Mouse (Mus musculus) kidney, postnatal 4 days (tissue): ENCODE measurements around the gene Rftn2.
A peak's percentile ranks its signal among the peaks of the same experiment; 100 is the strongest.

ENCODE experiments used
- DNase-seq, 2 experiments: peaks; one replicate each; pipeline ENCODE4 v3.0.0; 2021; ENCODE audit warnings: mixed read lengths in 2 of 2

The Rftn2 gene

DNA sequence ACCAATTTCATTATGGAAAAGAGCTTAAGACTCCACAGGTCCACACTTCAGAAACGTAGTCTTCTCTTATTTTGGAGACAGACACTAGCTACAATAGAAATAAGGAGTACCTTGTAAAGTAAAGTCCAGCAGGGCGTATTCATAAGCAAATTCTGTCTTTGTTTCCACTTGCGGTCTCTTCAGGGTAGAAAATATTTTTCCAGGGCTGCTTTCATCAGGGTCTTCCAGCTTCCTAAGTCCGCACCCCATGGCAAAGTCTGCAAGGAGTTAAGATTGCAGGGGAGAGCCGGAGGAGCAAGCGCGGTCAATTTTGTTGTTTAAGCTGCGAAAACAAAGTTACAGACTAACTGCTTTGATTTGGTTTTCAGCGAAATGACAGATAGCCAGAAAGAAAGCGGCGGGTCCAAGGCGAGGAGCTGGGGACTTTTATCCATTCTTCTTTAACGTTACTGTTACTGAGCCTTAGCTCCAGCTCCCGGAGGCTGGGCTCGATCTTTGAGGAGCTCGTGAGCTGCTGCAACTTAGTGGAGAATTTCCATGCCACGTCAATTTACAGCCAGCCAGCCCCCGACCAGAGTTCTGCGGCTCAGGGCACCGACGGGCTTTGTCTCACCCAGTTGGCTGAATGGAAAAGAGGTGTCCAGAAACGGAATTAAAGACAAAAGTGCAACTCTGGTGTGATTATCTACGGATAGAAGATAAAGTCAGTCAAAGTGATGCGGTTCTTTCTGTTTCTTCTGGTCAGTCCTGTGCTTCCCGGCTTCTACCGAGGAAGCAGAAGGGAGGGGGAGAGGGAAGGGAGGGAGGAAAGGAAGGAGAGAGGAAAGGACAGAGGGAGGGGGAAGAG is at the start of gene Rftn2:
Gene Rftn2 (minus strand): TSS at position 772 of the 847 bp plus-strand sequence.
- DNase-seq, result peak; percentile 53 to 72

DNA sequence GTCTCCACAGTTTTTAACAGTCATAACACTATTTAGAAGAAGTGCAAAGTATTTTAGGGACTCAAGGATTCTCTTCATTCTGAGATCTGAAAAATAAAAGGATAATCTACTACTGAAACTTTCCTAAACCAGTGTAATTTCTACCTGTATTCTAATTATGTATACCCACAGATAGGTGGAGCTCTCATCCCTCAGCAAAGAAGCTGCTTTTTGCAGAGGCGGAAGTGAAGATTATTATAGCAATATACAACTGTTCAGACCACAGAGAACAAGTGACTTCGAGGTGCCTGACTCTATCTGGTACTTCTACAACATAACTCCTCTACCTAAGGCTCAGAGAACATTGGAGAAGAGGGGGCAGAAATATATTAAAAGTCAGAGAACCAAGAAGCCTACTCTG is 38.9 kb upstream of the Rftn2 start:
- no peak for DNase-seq

DNA sequence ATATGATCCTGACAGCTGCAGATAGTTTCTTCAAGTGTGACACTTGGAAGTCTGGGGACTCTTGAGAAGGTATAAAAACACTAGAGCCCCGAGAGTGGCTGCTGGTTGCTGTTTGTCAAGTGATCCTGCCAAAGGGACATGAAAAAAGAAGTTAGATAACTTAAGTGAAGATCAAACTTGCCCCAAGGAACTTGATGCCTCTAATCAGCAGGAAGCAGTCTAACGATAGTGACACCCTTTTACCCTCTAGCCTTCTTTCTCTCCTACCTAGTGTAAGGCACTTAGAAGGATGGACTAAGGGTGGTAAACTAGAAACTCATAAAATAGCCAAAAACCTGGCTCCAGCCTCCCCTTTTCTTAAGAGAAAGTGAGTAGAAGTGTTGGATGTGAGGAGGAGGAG is 37.8 kb upstream of the Rftn2 start:
- no peak for DNase-seq

DNA sequence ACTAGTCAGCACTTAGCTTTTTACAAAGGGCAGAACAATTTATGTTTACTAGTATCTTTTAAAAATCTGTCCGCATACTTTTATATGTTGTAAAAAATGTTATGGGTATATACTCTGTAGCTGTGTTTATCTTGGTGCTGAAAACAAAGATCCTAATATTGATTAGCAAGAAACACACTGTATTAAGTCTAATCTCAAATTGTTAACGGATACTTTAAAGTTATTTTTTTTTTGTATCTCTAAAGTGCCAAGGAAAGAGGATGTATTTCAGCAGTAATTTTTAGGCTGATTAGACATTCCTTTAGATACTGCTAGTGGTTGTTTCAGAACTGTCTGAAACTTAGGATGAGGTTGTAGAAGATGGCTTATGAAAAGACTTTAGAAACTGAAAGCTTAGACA is 19.8 kb upstream of the Rftn2 start:
- no peak for DNase-seq

DNA sequence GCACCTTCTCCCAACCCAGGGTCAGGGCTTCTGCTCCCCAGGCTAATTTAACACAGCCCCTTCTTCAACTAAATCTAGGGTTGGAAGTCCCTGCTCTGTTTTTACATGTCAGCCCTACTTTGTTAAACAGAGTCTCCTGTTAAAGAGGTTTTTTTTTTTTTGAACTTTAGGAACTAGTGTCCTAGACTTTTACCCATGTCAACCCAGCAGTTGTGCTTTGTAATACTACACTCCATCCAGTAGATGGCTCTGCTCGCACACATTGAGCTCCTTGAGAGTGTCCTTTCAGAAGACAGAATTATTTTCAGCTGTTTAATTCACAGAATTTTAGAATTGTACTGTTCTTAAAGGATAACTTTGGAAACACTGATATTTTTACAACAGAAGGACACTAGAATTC is 12.7 kb upstream of the Rftn2 start:
- peak; percentile 34 to 48 for DNase-seq

DNA sequence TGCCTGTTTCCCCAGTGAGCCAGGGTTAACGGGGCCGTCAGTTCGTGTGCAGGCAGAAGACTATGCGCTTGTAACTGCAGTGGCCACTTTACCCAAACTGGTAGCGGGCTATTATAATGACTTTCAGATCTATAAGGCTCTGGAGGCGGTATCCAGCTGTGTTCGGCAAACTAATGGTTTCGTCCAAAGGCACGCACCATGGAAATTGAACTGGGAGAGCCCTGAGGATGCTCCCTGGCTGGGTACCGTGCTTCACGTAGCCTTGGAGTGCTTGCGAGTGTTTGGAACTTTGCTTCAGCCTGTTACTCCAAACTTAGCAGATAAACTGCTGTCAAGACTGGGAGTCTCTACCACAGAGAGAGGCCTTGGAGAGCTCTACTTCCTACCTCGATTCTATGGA is 11.9 kb upstream of the Rftn2 start:
- no peak for DNase-seq

DNA sequence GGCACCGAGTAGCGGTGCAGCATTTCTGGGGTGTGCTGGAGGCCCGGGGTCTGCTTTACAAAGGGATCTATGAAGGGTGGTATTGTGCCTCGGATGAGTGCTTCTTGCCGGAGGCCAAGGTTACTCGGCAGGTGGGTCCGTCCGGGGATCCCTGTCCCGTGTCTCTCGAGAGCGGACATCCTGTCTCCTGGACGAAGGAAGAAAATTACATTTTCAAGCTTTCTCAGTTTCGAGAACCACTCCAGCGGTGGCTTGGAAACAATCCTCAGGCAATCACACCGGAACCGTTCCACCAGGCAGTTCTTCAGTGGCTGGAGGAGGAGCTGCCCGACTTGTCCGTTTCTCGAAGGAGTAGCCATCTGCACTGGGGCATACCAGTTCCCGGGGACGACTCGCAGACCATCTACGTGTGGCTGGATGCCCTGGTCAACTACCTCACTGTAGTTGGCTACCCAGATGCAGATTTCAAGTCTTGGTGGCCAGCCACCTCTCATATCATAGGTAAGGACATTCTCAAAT is 11.1 kb upstream of the Rftn2 start:
- DNase-seq, result peak; percentile 30 to 53

DNA sequence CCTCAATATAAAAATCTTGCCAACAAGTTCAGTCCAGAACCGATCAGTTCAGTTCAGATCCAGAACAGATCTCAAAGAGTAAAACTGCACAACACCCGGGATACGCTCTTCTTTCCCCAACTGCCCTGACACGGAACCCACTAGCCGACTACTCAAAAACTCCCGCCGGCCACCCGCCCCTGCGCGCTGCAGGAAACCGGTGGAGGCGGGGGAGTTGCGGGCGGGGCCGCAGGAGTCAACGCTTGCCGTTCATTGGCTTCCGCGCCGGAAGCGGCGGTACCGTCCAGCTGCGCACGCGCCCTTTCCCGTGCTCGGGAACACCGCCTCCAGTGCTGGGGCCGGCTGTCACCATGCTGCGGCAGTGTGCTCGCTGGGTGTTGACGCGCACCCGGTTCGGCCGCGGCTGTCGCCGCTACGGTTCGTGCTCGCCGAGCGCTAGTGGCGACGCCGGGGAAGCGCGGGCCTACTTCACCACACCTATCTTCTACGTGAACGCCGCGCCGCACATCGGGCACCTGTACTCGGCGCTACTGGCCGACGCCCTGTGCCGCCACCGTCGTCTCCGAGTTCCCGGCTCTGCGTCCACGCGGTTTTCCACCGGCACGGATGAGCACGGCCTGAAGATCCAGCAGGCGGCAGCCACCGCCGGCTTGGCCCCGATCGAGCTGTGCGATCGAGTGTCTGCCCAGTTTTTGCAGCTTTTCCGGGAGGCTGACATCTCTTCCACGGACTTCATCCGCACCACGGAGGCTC is 10.5 kb upstream of the Rftn2 start, which contains the start of gene Mars2:
Gene Mars2 (plus strand): TSS at position 288 of the 753 bp plus-strand sequence.
- DNase-seq, result peak; percentile 98 to 99

DNA sequence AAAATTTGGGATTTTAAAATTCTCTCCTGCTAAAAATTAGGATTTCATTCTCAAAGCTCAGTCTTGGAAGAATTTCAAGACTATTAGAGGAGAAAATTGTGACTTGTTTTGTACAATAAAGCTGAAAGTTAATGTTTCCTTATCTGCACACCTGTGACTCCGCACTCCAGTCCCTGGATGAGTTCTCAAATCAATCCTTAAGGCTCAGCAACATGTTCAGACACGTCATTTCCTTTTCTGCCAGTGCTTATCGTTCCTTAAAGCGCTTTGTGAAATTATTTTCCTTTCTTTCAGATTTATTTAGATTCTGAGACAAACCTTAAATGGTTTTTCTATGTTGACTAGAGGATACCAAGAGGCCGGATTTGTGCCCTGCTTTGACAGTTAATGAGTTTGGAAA is 9.9 kb upstream of the Rftn2 start:
- no peak for DNase-seq

DNA sequence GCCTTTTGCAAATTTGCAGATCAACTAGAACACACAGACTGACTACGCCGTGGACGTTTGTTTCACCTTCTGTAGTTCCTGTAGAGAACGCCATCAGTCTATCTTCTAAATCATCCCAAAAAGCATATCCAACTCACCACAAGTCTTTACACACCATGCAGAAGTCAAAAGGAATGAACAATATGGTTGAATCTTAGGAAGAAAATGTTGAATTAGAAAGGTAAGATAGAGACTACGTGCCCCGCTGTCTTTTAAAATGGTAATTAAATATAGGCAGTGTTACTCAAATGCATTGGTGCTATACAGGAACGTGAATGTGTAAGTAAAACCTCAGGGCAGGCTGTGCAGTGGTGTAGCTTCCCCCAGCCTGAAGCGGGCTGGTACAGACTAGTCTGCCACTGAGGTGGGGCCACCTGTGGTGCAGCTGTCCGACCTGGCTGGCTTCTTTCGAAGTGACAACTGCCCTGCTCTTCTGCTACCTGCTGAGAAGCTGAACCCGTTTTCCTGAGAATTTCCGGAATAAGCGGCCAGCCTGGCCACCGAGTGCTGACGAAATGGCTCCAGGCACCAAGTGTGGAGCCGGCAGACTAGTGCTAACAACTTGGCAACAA is 8.4 kb upstream of the Rftn2 start:
- DNase-seq, result no peak

DNA sequence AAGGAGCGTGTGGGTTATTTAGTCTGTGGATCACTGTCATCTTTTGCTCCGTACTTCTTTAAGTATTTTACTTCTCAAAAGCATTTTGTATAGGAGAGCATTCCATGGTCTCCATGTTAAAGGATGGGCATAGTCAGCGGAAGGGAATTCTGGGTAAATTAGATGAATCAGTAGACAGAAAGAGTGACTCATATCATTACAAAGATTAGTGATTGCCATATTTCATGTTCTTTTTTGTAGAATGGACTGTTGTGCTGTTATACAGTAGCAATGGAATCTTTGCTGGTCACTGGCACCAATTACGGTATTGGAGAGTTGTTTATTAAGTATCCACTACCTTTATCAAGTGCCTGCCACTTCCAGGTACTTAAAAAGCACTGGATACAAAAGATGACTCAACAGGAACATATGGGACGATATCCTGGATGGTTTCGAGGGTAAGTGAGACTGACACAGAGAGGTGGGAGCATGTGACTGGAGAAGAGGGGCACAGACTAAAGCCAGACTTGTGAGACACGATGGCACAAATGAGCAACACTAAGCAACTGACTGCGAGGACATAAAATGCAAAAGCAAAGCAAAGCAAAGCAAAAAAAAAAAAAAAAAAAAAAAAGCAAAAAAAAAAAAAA is 1.8 kb upstream of the Rftn2 start:
- DNase-seq, result no peak

DNA sequence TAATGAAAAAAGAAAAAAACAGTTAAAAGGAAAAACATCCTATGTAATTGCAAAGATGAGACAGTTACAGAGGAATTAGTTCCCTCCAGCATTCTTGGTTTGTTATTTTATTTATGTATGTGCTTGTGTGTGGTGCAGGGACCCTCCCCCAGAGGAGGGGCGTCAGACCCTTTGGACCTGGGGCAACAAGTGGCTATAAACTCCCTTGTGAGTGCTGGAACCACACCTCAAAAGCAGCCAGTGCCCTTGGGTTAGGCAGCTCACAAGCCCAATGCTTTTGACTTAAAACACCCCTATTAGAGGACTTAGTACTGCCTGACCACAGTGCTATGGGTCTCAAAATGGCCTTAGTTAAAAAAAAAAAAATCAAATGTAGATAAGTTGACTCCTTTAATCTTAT is 794 bp upstream of the Rftn2 start:
- no peak for DNase-seq

DNA sequence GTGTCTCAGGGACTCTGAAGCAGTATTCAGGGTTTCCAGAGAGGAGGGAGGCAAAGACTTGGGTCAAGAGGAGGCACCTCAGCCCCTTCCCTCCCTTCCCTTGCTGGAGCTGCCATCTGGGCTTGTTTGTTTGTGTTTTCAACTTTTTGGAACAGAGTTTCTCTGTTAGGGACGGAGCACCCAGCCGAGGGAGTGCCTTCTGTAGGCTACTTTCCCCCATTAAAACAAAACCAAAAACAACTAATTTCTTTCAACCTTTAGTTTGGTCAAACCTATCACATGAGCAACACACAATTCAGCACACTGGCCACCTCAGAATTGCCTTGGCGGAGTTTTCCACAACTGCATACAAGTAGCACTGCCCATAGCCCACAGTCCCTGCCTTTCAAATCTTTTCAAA is 1.2 kb downstream of the Rftn2 start:
- DNase-seq, result no peak

DNA sequence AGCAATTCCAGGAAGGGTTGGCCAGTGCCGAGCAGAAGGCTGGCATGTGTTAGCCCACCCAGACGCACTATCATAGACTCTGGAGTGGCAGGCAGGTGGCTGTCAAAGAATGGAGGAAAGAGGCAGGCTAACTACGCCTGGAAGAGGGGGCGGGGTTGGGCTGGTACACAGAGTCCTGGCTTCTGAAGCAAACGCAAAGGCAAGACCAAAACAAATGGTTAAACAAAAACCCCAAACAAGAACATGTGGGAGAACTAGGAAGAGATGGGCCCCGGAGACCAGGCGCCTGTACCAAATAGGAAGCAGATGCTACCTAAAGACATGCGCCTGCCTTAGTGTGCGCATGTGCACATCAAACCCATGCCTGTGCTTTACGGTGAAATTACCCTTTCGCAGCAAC is 2.5 kb downstream of the Rftn2 start:
- no peak for DNase-seq

DNA sequence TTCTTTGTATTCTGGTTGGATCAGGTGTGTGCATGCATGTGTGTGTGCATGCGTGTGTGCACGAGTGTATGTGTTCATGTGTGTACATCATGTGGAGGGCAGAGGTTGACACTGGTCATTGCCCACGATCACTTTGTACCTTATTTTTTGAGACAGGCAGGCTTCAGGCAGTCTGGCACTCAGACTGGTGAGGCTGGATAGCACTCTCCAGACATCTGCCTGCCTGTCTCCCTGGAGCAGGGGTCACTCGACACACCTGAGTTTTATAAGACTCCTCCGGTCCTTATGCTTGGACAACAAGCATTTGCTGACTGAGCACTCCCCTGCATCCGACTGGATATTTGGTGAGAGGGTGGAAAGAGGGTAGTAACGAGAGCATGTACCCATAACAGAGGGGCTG is 3.6 kb downstream of the Rftn2 start:
- DNase-seq, result no peak

DNA sequence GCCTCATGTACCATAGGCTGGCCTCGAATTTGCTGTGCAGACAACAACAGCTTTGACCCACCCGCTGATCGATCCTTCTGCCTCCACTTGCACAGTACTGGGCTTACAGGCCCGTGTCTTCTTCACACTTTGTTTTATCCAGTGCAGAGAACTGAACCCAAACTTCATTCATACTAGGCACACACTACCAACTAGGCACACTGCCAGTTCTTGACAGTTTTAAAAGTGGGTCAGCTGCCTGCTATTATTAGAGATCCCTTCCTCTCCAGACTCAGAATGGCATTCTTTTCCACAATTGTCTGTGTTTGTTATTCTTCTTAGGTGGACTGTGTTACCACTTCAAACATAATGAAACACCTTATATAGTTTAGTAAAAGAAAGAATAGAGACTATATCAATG is 5.2 kb downstream of the Rftn2 start:
- no peak for DNase-seq

DNA sequence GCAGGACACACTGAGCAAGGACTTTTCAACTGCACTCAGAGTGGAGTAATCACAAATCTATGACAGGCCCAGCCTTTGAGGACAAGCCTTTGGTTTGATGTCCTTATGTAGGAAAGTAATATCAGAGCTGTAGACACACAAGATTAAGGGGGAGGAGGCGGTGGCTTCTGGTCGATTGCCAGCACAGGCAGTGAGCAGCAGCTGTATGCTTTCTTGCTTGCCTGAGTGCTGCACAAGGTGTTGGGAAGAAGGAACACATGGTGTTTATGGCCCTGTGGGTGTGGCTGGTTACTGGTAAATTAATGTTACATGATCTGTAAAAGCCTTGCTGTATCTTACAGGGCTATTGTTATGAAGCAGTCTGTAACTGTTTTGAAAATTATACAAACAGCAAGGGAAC is 9.4 kb downstream of the Rftn2 start:
- peak; percentile 57 to 61 for DNase-seq

DNA sequence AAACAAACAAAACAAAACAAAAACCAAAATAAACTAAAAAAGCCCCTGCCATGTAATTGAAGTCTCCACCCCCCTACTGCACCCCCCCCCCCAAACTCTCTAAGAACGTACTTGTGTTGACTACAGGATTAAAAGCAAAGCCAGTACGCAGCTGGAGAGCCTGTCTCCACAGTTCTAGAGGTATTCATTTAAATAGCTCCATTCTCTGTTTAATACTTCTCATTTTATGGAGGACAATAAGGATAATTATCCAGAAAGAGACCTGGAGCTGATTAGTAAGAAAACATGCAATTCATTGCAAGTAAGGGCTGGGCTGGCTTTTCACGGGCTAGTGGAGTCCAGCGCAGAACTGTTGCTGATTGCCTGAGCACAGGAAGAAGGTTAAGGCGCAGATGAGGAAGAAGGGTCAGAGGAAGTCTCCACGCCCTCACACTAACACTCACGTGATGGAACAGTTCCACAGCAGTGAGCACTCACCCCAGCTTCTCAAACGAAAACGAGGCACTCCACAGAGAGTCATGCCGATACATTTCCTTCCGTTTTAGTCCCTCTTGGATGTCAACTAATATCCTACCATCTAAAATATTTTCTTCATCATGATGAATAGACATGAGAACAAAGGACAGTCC is 11.3 kb downstream of the Rftn2 start:
- DNase-seq, result peak in 1 of 2 experiments; percentile 56

DNA sequence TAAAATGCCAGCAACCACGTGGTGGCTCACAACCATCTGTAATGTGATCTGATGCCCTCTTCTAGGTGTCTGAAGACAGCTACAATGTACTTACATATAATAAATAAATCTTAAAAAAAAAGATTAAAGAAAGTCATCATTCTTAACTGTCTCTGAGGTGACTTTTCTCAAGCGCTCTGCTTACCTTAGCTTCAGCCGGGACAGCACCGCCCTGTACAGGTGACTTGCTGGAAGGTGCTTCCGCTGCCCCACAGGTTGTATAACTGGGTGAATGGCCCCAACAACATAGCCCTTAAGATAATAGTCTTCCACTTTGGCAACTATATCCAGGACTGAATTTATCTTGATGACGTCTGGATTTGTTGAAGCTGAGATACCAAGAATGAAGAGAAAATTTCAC is 12.6 kb downstream of the Rftn2 start:
- no peak for DNase-seq

DNA sequence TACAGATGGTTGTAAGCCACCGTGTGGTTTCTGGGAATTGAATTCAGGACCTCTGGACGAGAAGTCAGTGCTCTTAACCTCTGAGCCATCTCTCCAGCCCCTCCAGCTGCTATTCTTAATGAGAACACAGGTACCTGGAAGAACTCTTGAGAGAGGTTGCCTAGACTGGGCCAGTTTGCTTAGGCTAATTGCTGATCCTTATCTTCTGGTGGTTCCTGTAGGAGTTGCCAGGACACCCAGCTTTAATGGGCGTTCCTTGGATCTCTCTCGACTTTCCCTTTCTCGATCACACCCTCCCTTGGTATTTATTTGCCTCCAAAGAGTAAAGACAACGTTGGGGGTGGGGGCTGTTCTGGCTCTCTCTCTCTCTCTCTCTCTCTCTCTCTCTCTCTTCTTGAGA is 13.1 kb downstream of the Rftn2 start:
- no peak for DNase-seq

DNA sequence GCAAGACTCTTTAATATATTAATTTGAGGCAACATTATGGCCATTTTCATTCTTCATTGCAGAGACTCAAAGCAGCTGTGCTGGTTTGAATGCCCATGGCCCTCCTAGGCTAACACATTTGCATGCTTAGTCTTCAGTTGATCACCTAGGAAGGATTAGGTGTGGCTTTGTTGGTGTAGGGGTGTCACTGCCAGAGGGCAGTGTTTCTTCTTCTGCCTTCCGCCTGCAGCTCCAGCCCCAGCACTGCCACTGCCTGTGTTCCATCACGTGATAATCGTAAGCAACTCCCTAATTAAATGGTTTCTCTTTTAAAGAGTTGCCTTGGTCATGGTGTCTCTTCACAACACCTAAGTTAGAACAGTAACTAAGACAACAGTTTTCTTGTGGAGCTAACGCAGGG is 13.8 kb downstream of the Rftn2 start:
- no peak for DNase-seq

DNA sequence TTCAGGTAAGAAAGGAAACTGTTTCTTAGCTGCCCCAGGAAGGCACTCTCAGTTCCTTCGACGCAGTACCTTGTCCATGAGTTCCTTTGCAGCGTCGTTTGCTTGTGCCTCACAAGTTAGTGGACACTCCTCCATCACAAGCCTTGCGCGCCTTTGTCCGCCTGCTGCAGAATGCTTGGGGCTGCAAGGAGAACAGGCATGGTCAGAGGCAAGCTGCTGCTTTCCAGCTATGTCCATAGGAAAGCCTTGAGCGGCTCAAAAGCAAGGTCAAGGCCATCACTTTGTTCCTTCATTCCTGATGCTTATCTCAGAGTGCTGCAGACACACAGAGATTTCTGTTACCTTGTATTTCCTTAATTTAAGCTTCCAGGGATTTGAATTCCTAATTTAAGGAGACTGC is 15.5 kb downstream of the Rftn2 start:
- no peak for DNase-seq
